Mouse (Mus musculus) small intestine, adult 2 months (tissue): ENCODE results near the gene Gm10203.

Experiments used
- CTCF ChIP-seq: fragments of 200-500 bp; IDR thresholded peaks from 2 replicates; pipeline ENCODE4 v1.5.1; 2012; ENCODE audit warnings: low read depth, mild to moderate bottlenecking, control low read depth, inconsistent platforms, low read length, moderate library complexity, mixed read lengths; ENCODE audit not compliant: insufficient replicate concordance, insufficient read length; ENCODE audit errors: extremely low read depth
- POLR2A ChIP-seq: fragments of 200-500 bp; IDR thresholded peaks from 2 replicates; pipeline ENCODE4 v1.6.1; 2012; ENCODE audit warnings: low read depth, mild to moderate bottlenecking, control low read depth, inconsistent platforms, low read length, moderate library complexity

DNA sequence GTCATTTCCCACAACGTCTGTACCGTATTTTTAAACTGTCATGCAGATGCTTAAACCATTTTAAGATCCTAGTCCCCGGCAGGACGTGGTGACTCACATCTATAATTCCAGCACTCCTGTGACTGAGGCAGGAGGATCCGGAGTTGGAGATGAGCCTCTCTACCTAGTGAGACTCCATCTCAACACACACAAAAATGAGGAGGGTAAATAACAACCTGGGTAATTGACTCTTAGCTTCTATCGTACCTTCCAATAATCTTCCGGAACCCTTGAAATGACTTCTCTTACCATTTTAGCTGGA is 28.1 kb upstream of the Gm10203 start:
- TF ChIP-seq POLR2A = no peak
- no peak for TF ChIP-seq CTCF
